Mouse (Mus musculus): ENCODE data around the gene Rrp9.

GRCm38 (mm10) chr9:106433389-106433788 is 42.4 kb upstream of the Rrp9 start:
- no peak for TF ChIP-seq CTCF (IDR thresholded peaks at IDR 0.05; ENCODE audit: control insufficient read depth, insufficient read depth, insufficient replicate concordance, low read depth, low read length)
- no peak for TF ChIP-seq POLR2A (IDR thresholded peaks at IDR 0.05; ENCODE audit: control insufficient read depth, low read depth, low read length)

Data from testis, adult 2 months (tissue).